Mouse (Mus musculus) liver, embryonic 14.5 days (tissue): ENCODE data around the gene Olfr448. TPM values are rescaled to one million over a fixed set of nuclear protein-coding genes. Genes with fewer than 3 reads are reported as not detected.

Experiments
- ATAC-seq: fragments of 200-750 bp; cut with Nextera tagmentation; 2 replicates; pipeline ENCODE4 v1.8.0; 2017; ENCODE audit warnings: moderate number of reproducible peaks, mild to moderate bottlenecking, moderate library complexity; ENCODE audit not compliant: insufficient read depth
- DNase-seq, 3 experiments: peaks; one replicate each; pipeline ENCODE4 v3.0.0-alpha.2; 2012 to 2013; ENCODE audit warnings: low read depth in 3 of 3, low spot score in 3 of 3
- H3K27ac ChIP-seq: fragments of 300-500 bp; sonication (generic); 2 replicates; pipeline ENCODE4 v1.5.1; 2014; ENCODE audit warnings: moderate library complexity, mild to moderate bottlenecking, control low read depth, inconsistent platforms
- H3K27me3 ChIP-seq: fragments of 300-500 bp; sonication (generic); 2 replicates; pipeline ENCODE4 v1.6.1; 2014; ENCODE audit warnings: mild to moderate bottlenecking, low read length, moderate library complexity; ENCODE audit not compliant: control insufficient read depth, insufficient read depth
- H3K36me3 ChIP-seq: fragments of 300-500 bp; sonication (generic); replicated peaks from 2 replicates; pipeline ENCODE4 v1.6.1; 2014; ENCODE audit warnings: low read depth; ENCODE audit not compliant: control insufficient read depth, insufficient read depth
- H3K4me1 ChIP-seq, 2 experiments: fragments of 200-500 bp in 1 of 2; fragments of 300-500 bp in 1 of 2; sonication (generic) in 1 of 2; replicated peaks; 2 replicates each; pipeline ENCODE4 v1.6.1; 2012 to 2014; ENCODE audit warnings: antibody characterized with exemption in 1 of 2, inconsistent platforms in 1 of 2, low read length in 1 of 2; ENCODE audit not compliant: control insufficient read depth in 2 of 2, insufficient read depth in 2 of 2
- H3K4me2 ChIP-seq: fragments of 300-500 bp; sonication (generic); 2 replicates; pipeline ENCODE4 v1.6.1; 2014; ENCODE audit warnings: low read depth, mild to moderate bottlenecking, control low read depth, moderate library complexity
- H3K4me3 ChIP-seq, 2 experiments: fragments of 200-500 bp in 1 of 2; fragments of 300-500 bp in 1 of 2; sonication (generic) in 1 of 2; 2 replicates each; pipeline ENCODE4 v1.5.1; 2012 to 2014; ENCODE audit warnings: low read depth in 2 of 2, low read length in 2 of 2, mild to moderate bottlenecking in 2 of 2, control low read depth in 1 of 2, inconsistent platforms in 1 of 2, moderate library complexity in 1 of 2; ENCODE audit not compliant: insufficient read depth in 1 of 2
- H3K9ac ChIP-seq: fragments of 300-500 bp; sonication (generic); replicated peaks from 2 replicates; pipeline ENCODE4 v1.6.1; 2014; ENCODE audit warnings: mild to moderate bottlenecking, control low read depth, moderate library complexity
- H3K9me3 ChIP-seq: fragments of 300-500 bp; sonication (generic); 2 replicates; pipeline ENCODE4 v1.6.1; 2016; ENCODE audit warnings: low read length, mixed read lengths; ENCODE audit not compliant: control insufficient read depth
- CTCF ChIP-seq: IDR thresholded peaks from 2 replicates; pipeline ENCODE4 v1.5.1; 2016; ENCODE audit warnings: antibody characterized with exemption, low read depth, control low read depth
- EP300 ChIP-seq: IDR thresholded peaks from 2 replicates; pipeline ENCODE4 v1.6.1; 2016; ENCODE audit warnings: antibody characterized with exemption, low read depth
- WGBS: fragments of 180-500 bp; shearing (Covaris S2); extraction: QIAGEN DNeasy Blood & Tissue Kit; methylation state at CpG from one replicate; pipeline ENCODE4 v1.1.7; 2014; ENCODE audit not compliant: insufficient replicate concordance; 5-methylcytosine and 5-hydroxymethylcytosine counted together
- polyA plus RNA-seq, 2 experiments: library from polyadenylated mRNA; depleted of rRNA in 1 of 2; stranded (reverse) in 1 of 2; unstranded in 1 of 2; fragments of >200 nt; fragmentation: Nextera tagmentation in 1 of 2; extraction: Ambion mirVana in 1 of 2; gene quantifications; 2 replicates each; pipeline versions ENCODE4 v1.2.1 to v1.2.3; 2012 to 2014

Olfr448 gene
- polyA plus RNA-seq (2012; rRNA removed): not detected in 2 replicates
- not detected in 2 replicates for polyA plus RNA-seq (2014; fragmentation: Nextera tagmentation; extraction: Ambion mirVana)

DNA sequence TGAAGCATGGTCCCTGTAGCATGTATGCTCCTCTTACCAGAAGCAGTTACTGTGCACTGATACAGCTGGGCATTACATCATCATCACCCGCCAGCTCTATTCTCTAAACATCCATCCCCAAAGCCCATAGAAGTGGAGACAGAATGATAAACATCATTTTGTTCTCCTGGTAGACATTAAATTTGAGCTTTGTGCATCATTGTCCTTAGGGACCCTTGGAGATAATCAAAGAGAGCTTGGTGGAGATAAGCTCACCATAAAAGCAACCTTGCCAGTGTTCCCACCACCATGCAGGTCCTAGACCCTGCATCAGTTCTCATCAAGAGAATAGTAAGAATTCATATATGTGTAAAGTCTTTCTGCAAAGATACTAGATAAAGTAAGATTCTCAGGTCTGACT is at the start of gene Olfr448:
Gene Olfr448 (plus strand): TSS at position 301 of the 400 bp plus-strand sequence.
- 74% methylated on average over 1 of the region's 1 CpGs for WGBS
- no peak within 1 kb of the TSS for H3K4me2 ChIP-seq
- no peaks in the 10 kb centered on the region for H3K9me3 ChIP-seq
- H3K4me3 ChIP-seq: no peak within 1 kb of the TSS
- H3K9ac ChIP-seq: no peak within 1 kb of the TSS
- DNase-seq (no peak), ATAC-seq (no peak)
- H3K4me1 ChIP-seq: no peaks in the 10 kb centered on the region
- no peaks in the 10 kb centered on the region for H3K27me3 ChIP-seq
- H3K27ac ChIP-seq: no peak within 1 kb of the TSS
- H3K36me3 ChIP-seq: no peaks in the 10 kb centered on the region
- TF ChIP-seq CTCF (no peak), EP300 (no peak)

GRCm38 (mm10) chr6:42860222-42860819 is 29.9 kb upstream of the Olfr448 start:
- ATAC-seq: no peak
- no peak overlapping the region for H3K4me3 ChIP-seq
- H3K9ac ChIP-seq: no peak overlapping the region
- no peak for TF ChIP-seq EP300
- peak; percentile 53; the same call in 1 of the 2 replicates for TF ChIP-seq CTCF
- no peaks in the 10 kb centered on the region for H3K9me3 ChIP-seq
- H3K4me1 ChIP-seq: no peaks in the 10 kb centered on the region
- no peaks in the 10 kb centered on the region for H3K36me3 ChIP-seq
- no peaks in the 10 kb centered on the region for H3K27me3 ChIP-seq
- 10% methylated on average over 4 of the region's 4 CpGs for WGBS
- DNase-seq: peak; percentile 1 to 3 (median 1)
- no peak overlapping the region for H3K4me2 ChIP-seq
- H3K27ac ChIP-seq: no peak overlapping the region

- no peaks in the 10 kb centered on the region for H3K4me1 ChIP-seq
- H3K4me3 ChIP-seq: no peak overlapping the region
- no peaks in the 10 kb centered on the region for H3K27me3 ChIP-seq
- H3K4me2 ChIP-seq: no peak overlapping the region
- no peak overlapping the region for H3K27ac ChIP-seq
- DNase-seq: no peak
- H3K36me3 ChIP-seq: no peaks in the 10 kb centered on the region
- ATAC-seq: no peak
- H3K9me3 ChIP-seq: no peaks in the 10 kb centered on the region
- TF ChIP-seq CTCF: no peak
- no peak for TF ChIP-seq EP300
- H3K9ac ChIP-seq: no peak overlapping the region
- WGBS: 61% methylated on average over 3 of the region's 3 CpGs
Measured at GRCm38 (mm10) chr6:42869695-42870094, 20.5 kb upstream of the Olfr448 start.

- ATAC-seq (no peak), DNase-seq (no peak)
- H3K27ac ChIP-seq: no peak overlapping the region
- no peaks in the 10 kb centered on the region for H3K36me3 ChIP-seq
- no peak overlapping the region for H3K9ac ChIP-seq
- no peak overlapping the region for H3K4me3 ChIP-seq
- no peaks in the 10 kb centered on the region for H3K4me1 ChIP-seq
- no peak for TF ChIP-seq EP300
- TF ChIP-seq CTCF: no peak
- no peak overlapping the region for H3K4me2 ChIP-seq
- no peaks in the 10 kb centered on the region for H3K27me3 ChIP-seq
- H3K9me3 ChIP-seq: no peaks in the 10 kb centered on the region
Measured at GRCm38 (mm10) chr6:42876323-42876722, 13.9 kb upstream of the Olfr448 start.

DNA sequence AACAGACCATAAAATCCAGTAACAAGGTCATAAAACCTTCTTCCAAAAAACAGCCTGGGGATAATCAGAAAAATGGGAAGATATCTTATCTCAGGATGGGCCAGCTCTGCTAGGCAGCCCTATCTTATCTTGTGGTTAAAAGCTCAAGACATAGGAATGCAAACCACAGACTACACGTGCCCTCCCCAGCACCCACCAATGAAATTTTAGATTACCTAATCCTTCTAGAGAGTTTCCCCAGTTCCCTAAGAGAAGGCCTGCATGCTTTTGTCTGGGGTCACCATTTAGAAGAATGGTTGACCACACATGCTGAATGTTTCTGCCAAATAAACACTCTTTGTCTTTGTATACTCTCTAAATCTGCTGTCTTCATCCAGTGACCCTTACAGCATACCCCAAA is 10.1 kb downstream of the Olfr448 start:
- Histone ChIP-seq H3K27ac (no peak overlapping the region), H3K4me1 (no peaks in the 10 kb centered on the region), H3K4me3 (no peak overlapping the region), H3K9me3 (no peaks in the 10 kb centered on the region), H3K4me2 (no peak overlapping the region), H3K27me3 (no peaks in the 10 kb centered on the region), H3K9ac (no peak overlapping the region), H3K36me3 (no peaks in the 10 kb centered on the region)
- TF ChIP-seq CTCF (no peak), EP300 (no peak)
- ATAC-seq (no peak), DNase-seq (no peak)
- 0% methylated on average over 1 of the region's 1 CpGs for WGBS
